Mouse (Mus musculus) splenic B cell, adult 2 months (primary cell): ENCODE data around the gene Pqbp1.
"Not testable (repeated sequence)": the region's sequence is repeated elsewhere in the genome, so short reads cannot be mapped to it uniquely, and the experiment has no call there.

ENCODE experiments used
- DNase-seq: peaks from one replicate; pipeline ENCODE4 v3.0.0-alpha.2; 2011; ENCODE audit warnings: low read depth, low spot score
- H3K27me3 ChIP-seq: 2 replicates; pipeline ENCODE4 v1.6.1; 2012; ENCODE audit warnings: mild to moderate bottlenecking, low read length, moderate library complexity, mixed read lengths; ENCODE audit not compliant: control insufficient read depth, poor library complexity, insufficient read depth, severe bottlenecking
- H3K36me3 ChIP-seq: 2 replicates; pipeline ENCODE4 v1.6.1; 2012; ENCODE audit warnings: mild to moderate bottlenecking, low read length, moderate library complexity, mixed read lengths; ENCODE audit not compliant: control insufficient read depth, poor library complexity, insufficient read depth, severe bottlenecking

Gene Pqbp1

DNA sequence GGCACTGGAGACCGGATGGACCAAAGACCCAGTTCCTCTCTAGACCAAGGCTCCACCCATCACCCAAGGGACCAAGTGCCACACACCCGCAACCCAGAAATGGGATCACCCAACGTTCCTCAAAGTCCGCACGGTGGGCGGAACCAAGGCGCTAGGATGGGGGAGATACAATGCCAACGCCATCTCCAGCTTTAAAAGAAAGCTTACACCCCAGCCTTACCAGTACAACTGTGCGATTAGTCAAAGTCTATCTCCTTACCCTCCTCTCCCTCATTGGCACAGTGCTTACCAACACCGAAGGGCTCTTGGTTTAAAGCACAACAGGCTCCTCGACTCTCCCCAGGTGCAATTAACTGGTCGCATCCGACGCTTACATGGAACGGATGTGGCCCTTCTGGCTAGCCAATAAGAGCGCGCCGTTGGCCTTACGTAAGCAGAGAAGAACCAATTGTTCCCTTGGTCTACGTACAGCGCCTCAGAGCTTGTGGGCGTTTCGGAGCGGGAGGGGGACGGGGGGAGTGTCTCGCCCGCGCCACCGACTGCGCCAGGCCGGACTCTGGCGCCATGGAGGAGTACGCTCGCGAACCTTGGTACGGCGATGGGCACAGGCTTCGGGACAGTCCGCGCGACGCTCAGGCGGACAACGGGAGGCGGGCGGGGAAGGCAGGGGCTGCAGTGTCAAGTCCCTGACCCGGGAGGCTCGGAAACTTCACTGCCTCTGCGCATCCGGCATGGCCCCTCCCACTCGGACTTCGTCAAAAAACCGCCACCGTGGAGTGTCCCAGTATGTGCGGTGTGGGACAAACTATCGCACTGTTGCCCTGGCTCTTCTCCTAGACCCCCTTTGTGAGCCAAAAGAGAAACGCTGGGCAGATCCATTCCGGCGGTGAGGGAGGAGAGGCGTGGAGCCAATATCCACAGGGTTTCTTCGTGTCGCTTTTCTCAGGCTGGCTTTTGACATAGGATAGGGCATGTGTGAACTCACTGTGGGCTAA lies at the start of gene Pqbp1, which contains the start of gene Timm17b:
TSS of gene Pqbp1 (minus strand) at position 390 of the 995 bp plus-strand sequence.
TSS of gene Timm17b (plus strand) at position 478 of the 995 bp plus-strand sequence.
- Histone ChIP-seq H3K36me3 (peaks cover 9% of the 10 kb centered on the region; the same call in 1 of the 2 replicates), H3K27me3 (no peaks in the 10 kb centered on the region)
- DNase-seq: peak; percentile 94

DNA sequence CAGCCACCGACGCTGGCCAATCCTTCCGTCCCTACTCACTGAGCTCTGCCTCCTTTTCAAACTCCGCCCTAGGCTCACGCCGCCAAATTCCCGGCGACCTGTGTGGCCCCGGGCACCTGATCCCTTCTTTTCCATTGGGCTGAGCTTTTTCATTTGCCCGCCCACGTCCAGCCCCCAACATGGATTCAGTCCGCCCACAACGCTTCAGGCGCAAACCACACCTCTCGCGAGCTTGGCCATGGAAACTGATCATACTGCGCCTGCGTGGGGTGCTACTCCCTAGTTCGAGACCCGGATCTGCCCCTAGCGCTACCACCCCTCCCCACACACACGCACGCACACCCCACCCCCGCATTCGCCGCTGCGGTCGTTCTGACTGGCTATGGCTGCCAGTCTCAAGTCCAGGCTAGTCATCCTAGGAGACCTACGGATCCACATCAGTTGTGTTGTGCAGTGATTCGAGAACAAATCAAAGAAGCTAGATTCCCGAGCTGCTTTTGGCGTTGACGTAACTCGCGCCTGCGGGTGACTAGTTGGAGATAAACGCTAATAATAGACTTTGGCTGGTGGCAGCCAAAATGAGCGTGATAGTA lies 48.9 kb upstream of the Pqbp1 start:
- no peaks in the 10 kb centered on the region for H3K36me3 ChIP-seq
- DNase-seq: peak; percentile 92
- H3K27me3 ChIP-seq: no peaks in the 10 kb centered on the region

GRCm38 (mm10) chrX:7947108-7947899 lies 48.2 kb upstream of the Pqbp1 start, which contains the start of gene Hdac6:
Gene Hdac6, minus strand, starts transcription at chrX:7947889.
- no peak for DNase-seq
- H3K36me3 ChIP-seq: no peaks in the 10 kb centered on the region
- no peaks in the 10 kb centered on the region for H3K27me3 ChIP-seq

- no peak for DNase-seq
- no peaks in the 10 kb centered on the region for H3K27me3 ChIP-seq
- H3K36me3 ChIP-seq: no peaks in the 10 kb centered on the region
These were observed 46.5 kb upstream of the Pqbp1 start for GRCm38 (mm10) chrX:7945618-7946017.

DNA sequence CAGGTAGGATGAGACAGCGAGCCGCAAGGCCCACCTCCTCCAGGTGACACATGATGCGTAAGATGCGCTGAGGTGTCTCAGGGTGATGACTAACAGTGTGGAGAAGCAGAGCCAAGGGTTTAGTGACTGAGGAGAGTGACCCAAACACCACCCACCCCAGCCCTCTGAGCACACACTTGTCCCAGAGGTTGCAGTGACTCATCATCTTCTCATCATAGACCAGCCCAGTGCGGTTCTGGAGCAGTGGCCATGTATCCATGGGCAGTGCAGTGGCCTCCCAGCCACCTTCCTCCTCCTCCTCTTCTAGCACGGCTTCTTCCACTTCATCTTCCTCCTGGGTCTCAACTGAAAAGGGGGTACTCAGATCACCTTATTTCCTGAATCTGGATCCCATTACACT lies 38.6 kb upstream of the Pqbp1 start:
- H3K36me3 ChIP-seq: no peaks in the 10 kb centered on the region; the same call in 1 of the 2 replicates
- DNase-seq: no peak
- no peaks in the 10 kb centered on the region for H3K27me3 ChIP-seq

- Histone ChIP-seq H3K36me3 (no peaks in the 10 kb centered on the region; the same call in 1 of the 2 replicates), H3K27me3 (no peaks in the 10 kb centered on the region)
- no peak for DNase-seq
These were observed 37.8 kb upstream of the Pqbp1 start for GRCm38 (mm10) chrX:7936874-7937273.

GRCm38 (mm10) chrX:7928270-7928790 lies 29.3 kb upstream of the Pqbp1 start, which contains the start of gene Eras:
Gene Eras, minus strand, starts transcription at chrX:7928607.
- H3K27me3 ChIP-seq: no peaks in the 10 kb centered on the region
- DNase-seq: no peak
- no peaks in the 10 kb centered on the region for H3K36me3 ChIP-seq

DNA sequence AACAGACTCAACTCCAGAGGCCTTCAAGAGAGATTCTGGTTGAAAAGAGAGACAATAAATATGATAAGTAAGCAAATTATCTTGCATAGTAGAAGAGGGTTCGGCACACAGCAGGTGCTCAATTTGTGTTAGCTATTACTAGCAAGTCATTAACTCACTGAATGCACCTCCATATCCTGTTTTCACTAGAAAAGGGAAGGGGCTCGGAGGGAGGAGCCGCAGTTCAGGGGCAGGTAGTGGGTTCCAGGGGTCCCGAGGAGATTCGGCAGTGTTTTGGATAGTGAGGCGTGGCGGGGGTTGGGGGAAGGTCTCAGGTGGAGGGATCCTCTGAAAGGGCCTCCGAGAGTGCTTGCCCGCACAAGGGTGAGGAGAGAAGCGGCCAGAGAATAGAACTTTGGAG lies 28.0 kb upstream of the Pqbp1 start:
- Histone ChIP-seq H3K27me3 (no peaks in the 10 kb centered on the region), H3K36me3 (no peaks in the 10 kb centered on the region)
- DNase-seq: no peak

DNA sequence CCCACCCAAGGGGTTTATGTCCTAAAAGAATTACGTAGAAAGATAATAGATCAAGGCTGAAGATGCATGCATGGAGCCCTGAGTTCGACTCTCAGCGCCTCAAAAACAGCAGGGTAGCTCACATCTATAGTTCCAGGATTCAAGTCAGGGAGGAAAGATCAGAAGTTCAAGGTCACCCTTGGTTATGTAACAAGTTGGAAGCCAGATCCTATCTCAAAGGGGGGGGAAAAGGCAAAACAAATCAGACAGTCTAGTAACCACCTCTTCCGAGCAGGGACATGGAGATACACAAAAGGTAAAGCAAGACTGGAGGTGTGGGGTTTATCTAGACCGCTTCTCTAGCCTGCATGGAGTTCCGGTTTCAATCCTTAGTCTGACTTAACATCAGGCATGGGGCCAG lies 27.2 kb upstream of the Pqbp1 start:
- no peaks in the 10 kb centered on the region for H3K36me3 ChIP-seq
- H3K27me3 ChIP-seq: no peaks in the 10 kb centered on the region
- DNase-seq: no peak

DNA sequence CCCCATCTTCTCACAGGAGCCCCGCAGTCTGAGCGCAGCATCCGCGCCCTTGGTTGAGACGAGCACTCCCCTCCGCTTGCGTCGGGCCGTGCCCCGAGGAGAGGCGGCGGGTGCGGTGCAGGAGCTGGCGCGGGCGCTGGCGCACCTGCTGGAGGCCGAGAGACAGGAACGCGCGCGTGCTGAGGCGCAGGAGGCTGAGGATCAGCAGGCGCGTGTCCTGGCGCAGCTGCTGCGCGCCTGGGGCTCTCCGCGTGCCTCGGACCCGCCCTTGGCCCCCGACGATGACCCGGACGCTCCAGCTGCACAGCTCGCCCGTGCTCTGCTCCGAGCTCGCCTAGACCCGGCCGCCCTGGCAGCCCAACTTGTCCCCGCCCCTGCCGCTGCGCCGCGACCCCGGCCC lies 23.0 kb upstream of the Pqbp1 start:
- H3K36me3 ChIP-seq: no peaks in the 10 kb centered on the region
- no peak for DNase-seq
- no peaks in the 10 kb centered on the region for H3K27me3 ChIP-seq

DNA sequence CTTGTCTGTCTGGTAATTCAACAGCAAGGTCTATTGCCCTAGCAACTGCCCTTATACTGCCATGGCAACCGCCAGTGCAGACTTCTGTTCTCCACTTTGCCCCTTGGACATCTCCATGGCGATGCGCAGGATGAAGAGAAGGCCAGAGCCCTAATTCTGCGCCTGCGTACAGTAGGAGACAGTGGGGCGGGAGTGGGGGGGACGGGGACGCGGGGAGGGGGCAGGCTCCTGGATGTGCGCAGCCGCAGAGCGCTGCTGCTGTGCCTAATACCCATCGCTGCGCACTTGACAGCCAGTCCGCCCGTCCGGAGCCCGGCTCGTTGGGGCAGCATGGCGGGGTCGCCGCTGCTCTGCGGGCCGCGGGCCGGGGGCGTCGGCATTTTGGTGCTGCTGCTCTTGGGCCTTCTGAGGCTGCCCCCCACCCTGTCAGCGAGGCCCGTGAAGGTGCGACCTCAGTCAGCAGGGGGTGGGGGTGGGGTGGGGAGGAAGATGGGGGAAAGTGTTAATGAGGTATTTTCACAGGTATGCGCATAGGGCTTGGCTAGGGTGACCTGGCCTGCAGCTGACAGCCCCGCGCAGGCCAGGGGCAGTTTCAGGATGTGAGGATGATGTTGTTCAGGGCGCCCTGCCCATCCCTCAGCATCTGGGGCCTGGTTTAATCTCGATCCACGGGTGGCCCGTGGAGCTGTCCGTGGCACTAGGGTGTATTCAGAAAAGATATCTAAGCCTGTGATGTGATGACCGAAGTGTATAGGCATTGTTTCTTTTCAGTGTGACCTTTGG lies 20.7 kb upstream of the Pqbp1 start, which contains the start of gene Pcsk1n:
TSS of gene Pcsk1n (plus strand) at position 222 of the 783 bp plus-strand sequence.
- Histone ChIP-seq H3K36me3 (no peaks in the 10 kb centered on the region), H3K27me3 (no peaks in the 10 kb centered on the region)
- DNase-seq: no peak

DNA sequence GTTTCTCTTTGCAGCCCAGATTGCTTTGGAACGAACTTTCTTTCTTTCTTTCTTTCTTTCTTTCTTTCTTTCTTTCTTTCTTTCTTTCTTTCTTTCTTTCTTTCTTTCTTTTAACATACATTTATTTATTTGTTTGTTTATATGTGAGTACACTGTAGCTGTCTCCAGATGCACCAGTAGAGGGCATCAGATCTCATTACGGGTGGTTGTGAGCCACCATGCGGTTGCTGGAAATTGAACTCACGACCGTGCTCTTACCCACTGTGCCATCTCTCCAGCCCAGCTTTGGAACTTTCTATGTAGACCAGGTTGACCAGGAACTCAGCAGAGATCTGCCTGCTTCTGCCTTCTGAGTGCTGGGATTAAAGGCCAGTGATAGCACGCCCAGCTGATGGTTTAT lies 18.9 kb upstream of the Pqbp1 start:
- not testable (repeated sequence) for DNase-seq, H3K27me3 ChIP-seq, H3K36me3 ChIP-seq

DNA sequence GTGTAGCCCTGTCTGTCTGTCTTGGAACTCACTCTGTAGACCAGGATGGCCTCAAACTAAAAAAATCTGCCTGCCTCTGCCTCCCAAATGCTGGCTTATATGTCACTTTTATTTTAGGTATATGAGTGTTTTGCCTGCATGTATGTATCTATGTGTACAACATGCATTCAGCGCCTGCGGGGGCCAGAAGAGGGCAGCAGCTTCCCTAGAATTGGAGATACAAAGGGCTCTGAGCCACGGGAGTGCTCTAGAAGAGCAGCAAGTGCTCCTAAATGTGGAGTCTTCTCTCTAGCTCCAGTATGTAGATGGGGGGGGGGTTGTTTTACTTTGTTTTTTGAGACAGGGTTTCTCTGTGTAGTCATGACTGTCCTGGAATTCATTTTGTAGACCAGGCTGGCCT lies 16.6 kb upstream of the Pqbp1 start:
- DNase-seq, H3K36me3 ChIP-seq, H3K27me3 ChIP-seq: not testable (repeated sequence)

DNA sequence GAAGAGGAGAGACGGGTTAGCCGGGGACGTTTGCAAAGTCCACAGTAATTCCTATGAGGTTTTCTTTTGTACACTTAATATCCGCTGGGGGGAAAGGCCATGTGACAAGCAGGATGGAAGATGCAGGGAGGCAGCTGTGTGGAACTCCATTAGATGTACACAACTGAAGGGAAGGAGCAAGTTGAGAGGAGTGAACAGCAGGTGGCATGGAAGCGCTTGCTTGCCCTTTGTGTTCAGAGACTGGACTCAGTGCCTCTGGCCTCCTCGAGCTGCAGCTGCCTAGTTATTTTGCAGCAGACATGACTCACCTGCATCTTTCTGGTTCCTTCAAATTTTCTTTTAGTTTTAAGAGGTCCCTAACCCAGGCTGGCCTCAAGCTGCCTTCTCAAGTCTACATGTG lies 11.4 kb upstream of the Pqbp1 start:
- no peaks in the 10 kb centered on the region for H3K36me3 ChIP-seq
- no peaks in the 10 kb centered on the region for H3K27me3 ChIP-seq
- DNase-seq: no peak
